Mouse (Mus musculus) lung, adult 18-20 months (tissue): ENCODE measurements around the gene Wfdc2.
"Not testable (repeated sequence)": the region's sequence is repeated elsewhere in the genome, so short reads cannot be mapped to it uniquely, and the experiment has no call there.

Experiments used
- DNase-seq, 2 experiments: peaks; one replicate each; pipeline ENCODE4 v3.0.0; 2022; ENCODE audit warnings: mixed read lengths in 2 of 2

Gene Wfdc2

GRCm38 (mm10) chr2:164549963-164550894 is 12.0 kb upstream of the Wfdc2 start:
- DNase-seq = peak in 1 of 2 experiments; percentile 24

- DNase-seq = no peak
Measured at GRCm38 (mm10) chr2:164550895-164551269, 11.3 kb upstream of the Wfdc2 start.

GRCm38 (mm10) chr2:164551502-164551901 is 10.7 kb upstream of the Wfdc2 start:
- peak in 1 of 2 experiments; percentile 56 for DNase-seq

- DNase-seq = peak in 1 of 2 experiments; percentile 16
Measured at GRCm38 (mm10) chr2:164558426-164558825, 3.8 kb upstream of the Wfdc2 start.

- peak; percentile 67 to 82 for DNase-seq
Measured at GRCm38 (mm10) chr2:164558991-164559645, 3.1 kb upstream of the Wfdc2 start.

GRCm38 (mm10) chr2:164560106-164560505 is 2.1 kb upstream of the Wfdc2 start:
- no peak for DNase-seq

GRCm38 (mm10) chr2:164563339-164564038 is 1.3 kb downstream of the Wfdc2 start:
- peak; percentile 49 to 63 for DNase-seq

GRCm38 (mm10) chr2:164564346-164564745 is 2.1 kb downstream of the Wfdc2 start:
- no peak for DNase-seq

- no peak for DNase-seq
Measured at GRCm38 (mm10) chr2:164566997-164567396, 4.8 kb downstream of the Wfdc2 start.

- no peak for DNase-seq
Measured at GRCm38 (mm10) chr2:164567460-164567859, 5.2 kb downstream of the Wfdc2 start.

- DNase-seq = not testable (repeated sequence)
Measured at GRCm38 (mm10) chr2:164573359-164573758, 11.1 kb downstream of the Wfdc2 start, which contains the start of gene Spint3. Gene Spint3 (minus strand): TSS chr2:164573459.

- DNase-seq = not testable (repeated sequence)
Measured at GRCm38 (mm10) chr2:164585025-164585725, 23.0 kb downstream of the Wfdc2 start, which contains the start of gene Wfdc6a. Gene Wfdc6a (minus strand): TSS chr2:164585447.

GRCm38 (mm10) chr2:164592014-164592413 is 29.8 kb downstream of the Wfdc2 start:
- DNase-seq = no peak

- DNase-seq = no peak
Measured at GRCm38 (mm10) chr2:164593494-164593893, 31.3 kb downstream of the Wfdc2 start, which contains the start of gene Eppin. Gene Eppin (minus strand): TSS chr2:164593594.

GRCm38 (mm10) chr2:164600179-164600578 is 38.0 kb downstream of the Wfdc2 start:
- no peak for DNase-seq

GRCm38 (mm10) chr2:164603482-164603881 is 41.3 kb downstream of the Wfdc2 start:
- no peak for DNase-seq

- no peak for DNase-seq
Measured at GRCm38 (mm10) chr2:164604411-164604810, 42.2 kb downstream of the Wfdc2 start.

GRCm38 (mm10) chr2:164608781-164609180 is 46.6 kb downstream of the Wfdc2 start:
- no peak for DNase-seq

GRCm38 (mm10) chr2:164613471-164613870 is 51.3 kb downstream of the Wfdc2 start, which contains the start of the genes Wfdc6b and Wfdc8:
Gene Wfdc6b (plus strand): TSS chr2:164613522.
Gene Wfdc8 (minus strand): TSS chr2:164613626.
- peak; percentile 44 to 60 for DNase-seq

- no peak for DNase-seq
Measured at GRCm38 (mm10) chr2:164615386-164615785, 53.2 kb downstream of the Wfdc2 start.
